Mouse (Mus musculus) monocyte, adult 5-6 weeks (primary cell): Measurements from ENCODE around the gene Dlgap1. TPM values are rescaled to one million over a fixed set of nuclear protein-coding genes. Genes with fewer than 3 reads are reported as not detected.
A peak's percentile ranks its signal among the peaks of the same experiment; 100 is the strongest.

Source experiments
- ATAC-seq: fragments of 153-309, 156-312 bp; replicated peaks from 2 replicates; pipeline ENCODE4 v1.8.0; 2017; ENCODE audit warnings: mild to moderate bottlenecking; ENCODE audit not compliant: low TSS enrichment, insufficient number of reproducible peaks, severe bottlenecking, poor library complexity, low FRiP score
- total RNA-seq: library from RNA; stranded (forward); fragments of 200-1000, 200-491, 200-594 nt; gene quantifications from 3 replicates; pipeline ENCODE4 v1.2.3, GENCODE M21; 2017

The Dlgap1 gene
- total RNA-seq, 1 experiment from 2014 or later = not detected

- ATAC-seq = no peak
Observed at GRCm38 (mm10) chr17:70646641-70647040, 677.8 kb downstream of the Dlgap1 start.

DNA sequence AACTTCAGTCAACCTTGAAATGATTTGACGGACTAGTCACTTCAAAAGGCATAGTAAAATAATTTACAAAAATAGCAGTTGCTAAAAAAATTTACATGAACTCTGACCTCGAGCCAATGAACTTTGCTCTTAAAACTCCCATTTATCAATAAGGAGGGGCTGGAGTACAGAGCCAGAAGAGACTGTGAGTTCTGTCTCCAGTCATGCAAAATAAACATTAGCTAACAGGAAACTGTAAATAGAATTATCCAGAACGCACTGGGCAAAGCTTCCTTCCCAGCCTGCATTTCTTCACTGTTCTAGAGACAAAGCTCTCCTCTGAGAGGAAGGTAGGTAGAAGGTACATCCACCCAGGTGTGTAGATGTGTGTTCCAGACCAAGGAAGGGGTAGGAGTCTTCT, 692.5 kb downstream of the Dlgap1 start:
- ATAC-seq = no peak

- ATAC-seq = no peak
Observed at GRCm38 (mm10) chr17:70663992-70664391, 695.1 kb downstream of the Dlgap1 start.

DNA sequence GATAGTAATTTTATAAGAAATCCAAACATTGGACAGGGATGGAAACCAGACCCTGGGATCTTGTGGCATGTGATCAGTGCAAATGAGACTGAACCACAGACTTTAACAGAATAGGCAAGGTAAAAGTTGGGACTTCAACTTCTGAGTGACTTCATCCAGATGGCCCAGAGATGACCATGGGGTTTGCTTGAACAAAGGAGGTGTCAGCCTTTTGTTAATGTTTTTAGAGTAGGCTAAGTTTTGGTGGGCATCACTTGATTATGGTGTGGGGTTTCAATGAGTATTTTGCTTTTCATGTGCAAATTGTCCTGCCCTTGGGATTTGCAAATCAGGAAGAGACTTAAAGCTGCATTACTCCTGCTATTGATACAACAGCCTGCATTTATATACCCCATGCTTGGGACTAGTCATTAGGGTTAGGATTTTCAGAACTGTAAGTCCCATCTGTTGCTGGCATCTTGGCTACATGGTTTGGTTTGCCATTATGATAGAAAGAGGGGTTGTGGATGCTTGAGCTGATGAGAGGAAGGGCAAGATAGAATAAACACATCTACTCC, 695.7 kb downstream of the Dlgap1 start:
- no peak for ATAC-seq

DNA sequence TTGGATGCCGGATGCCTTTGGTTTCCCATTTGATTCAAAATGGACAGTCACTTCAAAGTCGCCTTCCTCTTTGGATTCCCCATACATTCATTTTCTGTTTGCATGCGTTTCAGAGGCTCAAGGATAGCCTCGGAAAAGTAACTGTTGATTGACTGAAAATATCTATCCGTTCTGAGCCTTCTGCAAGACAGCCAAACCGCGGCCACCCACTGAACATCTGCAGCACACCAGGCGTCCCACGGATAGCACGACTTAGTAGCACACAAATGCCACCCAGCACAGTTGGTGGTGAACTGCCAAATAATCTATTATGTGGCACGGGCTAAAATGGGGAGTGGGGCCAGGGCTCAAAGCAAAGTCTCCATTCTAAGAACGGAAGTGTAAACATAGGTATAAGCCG, 705.1 kb downstream of the Dlgap1 start:
- ATAC-seq = no peak

DNA sequence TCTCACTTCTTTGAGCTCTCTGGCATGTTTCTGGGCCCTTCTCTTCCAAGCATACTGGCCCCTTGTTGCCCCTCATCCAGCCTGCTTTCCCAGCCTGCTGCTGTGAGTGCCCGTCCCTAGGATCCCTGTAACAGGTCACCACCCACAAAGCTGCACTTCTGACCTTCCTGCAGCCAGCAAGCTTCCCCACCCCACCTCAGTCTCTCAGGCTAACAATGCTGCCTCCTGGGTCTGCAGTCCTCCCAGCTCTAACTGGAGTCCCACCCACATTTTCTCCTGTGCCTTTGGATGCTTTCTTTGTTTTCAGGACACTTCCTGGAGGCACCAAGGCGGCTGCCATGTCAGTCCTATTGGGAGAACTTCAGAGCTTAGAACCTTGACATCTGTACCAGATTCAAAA, 707.6 kb downstream of the Dlgap1 start:
- no peak for ATAC-seq

DNA sequence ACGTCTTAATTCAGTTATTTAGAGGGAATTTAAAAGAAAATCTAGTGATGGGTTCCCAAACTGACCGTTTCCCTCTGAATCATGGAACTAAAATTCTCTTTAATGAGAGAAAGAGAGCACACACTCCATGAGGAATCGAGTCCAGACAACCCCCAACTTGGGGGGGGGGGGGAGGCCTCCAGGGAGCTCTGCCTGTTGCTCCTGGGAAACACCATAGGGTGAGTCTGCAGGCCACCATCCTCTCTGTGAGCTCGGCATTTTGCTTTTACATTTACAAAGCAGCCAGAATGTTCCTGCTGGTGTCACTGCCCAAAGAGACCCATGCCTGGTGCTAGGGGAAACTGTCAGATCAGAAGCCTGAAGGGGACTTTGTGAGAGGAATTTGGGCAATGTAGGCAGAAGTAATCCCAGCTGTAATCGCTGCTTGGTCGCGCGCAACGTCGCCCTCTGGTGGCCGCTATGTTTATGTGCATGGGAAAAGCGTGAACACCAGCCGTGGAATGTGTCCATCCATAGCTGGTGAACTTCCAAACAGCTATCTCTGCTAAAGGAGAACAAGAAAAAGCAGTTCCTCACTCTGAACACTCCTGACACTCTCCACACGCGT, 714.8 kb downstream of the Dlgap1 start:
- ATAC-seq = peak; percentile 66

- no peak for ATAC-seq
Observed at GRCm38 (mm10) chr17:70690174-70690573, 721.3 kb downstream of the Dlgap1 start.

DNA sequence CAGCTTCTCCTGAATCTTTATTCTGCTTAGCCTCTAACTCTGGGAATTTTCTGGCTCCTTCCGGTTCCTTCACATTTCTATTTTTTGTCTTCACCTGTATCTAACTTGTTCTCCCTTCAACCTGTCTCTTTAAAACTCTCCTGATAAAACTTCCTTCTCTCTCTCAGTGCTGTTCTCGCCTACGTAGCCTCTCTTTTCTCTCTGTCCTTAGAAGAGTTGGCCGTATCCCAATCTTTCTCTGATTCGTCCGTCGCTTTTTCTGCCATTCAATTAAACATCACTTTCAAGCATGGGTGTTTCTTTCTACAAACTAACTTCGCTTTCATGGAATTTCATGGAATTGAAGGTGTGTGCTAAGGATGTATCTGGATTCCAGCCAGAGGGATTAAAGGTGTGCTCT, 721.7 kb downstream of the Dlgap1 start:
- ATAC-seq = no peak

DNA sequence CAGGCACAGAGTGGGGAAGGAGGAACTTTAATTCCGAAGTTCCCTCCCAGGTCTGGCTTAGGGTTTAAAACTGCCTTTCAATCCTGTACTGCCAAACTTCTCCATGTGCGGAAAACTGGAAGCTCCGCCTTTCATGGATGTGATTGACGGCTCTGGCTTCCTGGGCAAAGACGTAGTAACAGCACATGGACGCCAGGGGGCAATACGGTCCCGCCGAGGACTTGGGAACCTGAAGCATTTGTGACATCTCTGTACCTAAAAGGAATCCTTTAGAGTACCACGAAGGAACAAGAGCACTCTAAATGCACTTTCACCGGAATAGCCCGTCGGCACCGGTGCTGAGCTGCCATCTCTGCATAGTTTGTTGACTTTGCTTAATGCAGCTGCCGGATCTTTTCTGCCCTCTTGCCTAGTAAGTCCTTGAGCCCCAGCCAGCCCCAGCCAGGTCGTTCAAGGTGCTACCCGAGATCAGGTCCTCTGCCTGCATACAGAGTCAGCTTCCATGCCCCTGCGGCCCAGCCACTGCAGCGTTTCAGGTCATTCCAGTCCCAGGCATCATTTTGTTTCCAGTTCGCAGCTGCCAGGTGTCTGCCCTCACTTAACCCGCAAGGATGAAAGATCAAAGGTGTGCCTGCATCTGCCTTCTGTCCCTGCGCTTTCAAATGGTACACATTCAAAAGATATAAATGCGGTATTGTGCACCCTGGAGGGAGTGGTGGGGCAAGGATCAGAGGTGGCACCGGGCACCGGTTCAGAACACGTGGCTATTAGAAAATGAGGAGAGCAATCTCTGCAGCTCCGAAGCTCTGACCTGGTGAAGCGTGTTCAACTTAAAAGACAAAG, 738.3 kb downstream of the Dlgap1 start:
- ATAC-seq = peak; percentile 85; the same call in 1 of the 2 replicates

DNA sequence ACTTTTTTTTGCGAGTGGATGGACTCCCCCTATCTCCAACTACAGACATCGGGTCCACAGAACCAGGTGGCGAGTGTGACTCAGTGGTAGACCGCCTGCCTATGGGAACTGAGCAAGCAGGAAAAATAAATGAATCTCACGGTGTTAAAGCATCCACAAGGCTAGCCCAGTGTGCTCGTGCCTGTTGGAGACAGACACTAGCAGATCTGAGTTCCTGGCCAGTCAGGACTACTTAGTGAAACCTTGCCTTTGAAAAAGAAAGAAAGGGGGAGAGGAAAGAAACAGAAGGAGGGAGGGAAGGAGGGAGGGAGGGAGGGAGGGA, 738.9 kb downstream of the Dlgap1 start:
- no peak for ATAC-seq

- ATAC-seq = no peak
Observed at GRCm38 (mm10) chr17:70709545-70709944, 740.7 kb downstream of the Dlgap1 start.

DNA sequence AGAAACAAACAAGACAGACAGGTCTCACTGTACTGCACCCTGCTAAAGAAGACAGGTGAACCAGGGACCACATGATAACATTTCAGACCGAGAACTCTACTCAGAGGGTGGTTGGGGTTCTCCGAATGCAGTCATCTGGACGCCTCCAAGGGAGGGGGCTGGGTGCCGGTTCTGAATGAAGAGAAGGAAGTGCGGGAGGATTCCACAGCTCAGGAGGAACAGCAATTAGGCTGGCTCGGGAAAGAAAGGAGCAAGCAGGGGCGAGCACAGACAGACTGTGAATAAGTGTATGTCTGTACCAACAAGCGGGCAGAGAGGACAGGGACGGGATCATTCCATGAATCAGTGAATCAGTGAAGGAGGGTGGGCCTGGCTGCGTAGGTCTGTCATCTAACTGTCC, 744.6 kb downstream of the Dlgap1 start:
- no peak for ATAC-seq

- no peak for ATAC-seq
Observed at GRCm38 (mm10) chr17:70719684-70720324, 750.9 kb downstream of the Dlgap1 start.

DNA sequence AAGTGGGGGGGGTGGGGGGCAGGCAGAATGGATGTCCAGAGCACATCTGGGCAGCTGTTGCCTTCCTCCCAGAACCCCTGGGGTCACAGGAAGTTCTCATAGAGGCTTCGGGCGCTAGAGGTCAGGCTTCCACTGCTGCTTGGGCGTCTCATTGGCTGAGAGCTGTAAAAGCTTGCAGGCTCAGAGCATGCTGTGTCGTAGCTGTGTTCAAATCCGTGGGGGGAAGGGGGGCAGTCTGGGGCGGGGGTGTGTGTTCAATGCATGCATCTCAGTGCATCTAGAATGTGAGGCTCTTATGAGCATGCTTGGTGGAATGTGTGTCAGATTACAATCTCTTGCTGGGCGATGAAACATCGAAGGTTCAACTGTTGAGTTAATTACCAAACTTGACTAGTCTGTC, 751.9 kb downstream of the Dlgap1 start:
- ATAC-seq = no peak

DNA sequence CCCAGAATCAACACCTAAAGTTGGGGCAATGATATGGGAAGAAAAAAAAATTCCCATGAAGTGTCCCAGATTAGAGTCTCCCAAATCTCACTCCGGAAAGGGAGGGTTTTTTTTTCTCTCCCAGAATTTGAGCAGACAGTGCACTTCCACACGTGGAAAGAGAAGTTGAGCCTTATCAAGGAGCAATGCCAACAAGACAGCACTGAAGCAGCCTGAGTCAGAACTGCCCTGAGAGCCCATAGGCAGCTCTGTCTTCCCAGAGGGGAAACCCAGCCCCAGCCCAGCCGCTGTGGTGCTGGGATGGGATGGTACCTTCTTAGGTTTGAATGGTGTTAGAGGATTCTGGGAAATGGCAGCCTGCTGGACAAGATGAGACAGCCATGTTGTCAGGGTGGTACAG, 753.3 kb downstream of the Dlgap1 start:
- no peak for ATAC-seq

DNA sequence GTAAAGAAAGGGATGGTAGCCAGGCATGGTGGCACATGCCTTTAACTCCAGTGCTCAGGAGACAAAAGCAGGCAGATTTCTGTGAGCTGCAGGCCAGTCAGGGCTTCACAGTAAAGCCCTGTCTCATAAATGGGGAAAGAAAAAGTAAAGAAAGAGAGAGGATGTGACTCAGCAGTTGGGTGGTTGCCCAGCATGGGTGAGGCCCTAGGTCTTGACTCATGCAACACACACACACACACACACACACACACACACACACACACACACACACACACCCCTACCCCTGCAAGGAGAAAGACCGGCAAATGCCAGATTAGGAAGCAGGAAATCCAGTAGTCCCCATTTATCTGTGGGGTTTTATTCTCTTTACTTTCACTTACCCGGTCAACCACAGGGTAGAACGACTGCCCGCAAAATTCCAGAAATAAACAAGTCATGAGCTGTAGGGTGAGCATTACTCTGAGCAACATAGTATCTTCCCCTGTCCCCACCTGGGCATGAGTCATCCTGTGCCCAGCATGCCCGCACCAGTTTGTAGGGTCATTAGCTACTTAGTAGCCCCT, 759.9 kb downstream of the Dlgap1 start:
- 0 out of 2 replicates have a peak, but pooled peaks have one; percentile 56 for ATAC-seq

DNA sequence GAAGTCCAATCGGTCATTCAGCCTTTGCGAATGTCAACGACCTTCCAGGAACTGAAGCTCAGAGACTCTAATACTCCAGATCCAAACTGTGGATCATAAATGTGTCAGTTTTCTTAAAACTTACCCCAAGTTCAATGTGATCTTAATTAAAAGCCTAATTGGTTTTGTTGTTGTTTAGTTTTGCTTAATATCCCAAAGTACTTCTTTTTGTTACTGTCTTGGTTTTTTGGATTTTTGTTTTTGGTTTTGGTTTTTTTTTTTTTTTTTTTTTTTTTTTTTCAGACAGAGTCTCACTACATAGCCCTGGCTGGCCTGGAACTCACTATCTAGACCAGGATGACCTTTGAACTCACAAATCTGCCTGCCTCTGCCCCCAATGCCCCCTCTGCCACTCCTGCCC, 765.9 kb downstream of the Dlgap1 start:
- no peak for ATAC-seq

GRCm38 (mm10) chr17:70735396-70735795, 766.5 kb downstream of the Dlgap1 start:
- no peak for ATAC-seq
